Mouse (Mus musculus) E14TG2a.4 (cell line): Measurements from ENCODE around the gene Asic1.
"Not testable (repeated sequence)": the region's sequence is repeated elsewhere in the genome, so short reads cannot be mapped to it uniquely, and the experiment has no call there.

Experiments
- H3K27me3 ChIP-seq: 2 replicates; pipeline ENCODE4 v1.6.1; 2014; ENCODE audit warnings: low read length, control low read depth; ENCODE audit not compliant: insufficient read depth
- H3K36me3 ChIP-seq: 2 replicates; pipeline ENCODE4 v1.6.1; 2014; ENCODE audit warnings: low read length, control low read depth; ENCODE audit not compliant: insufficient read depth
- H3K4me1 ChIP-seq: replicated peaks from 2 replicates; pipeline ENCODE4 v1.6.1; 2014; ENCODE audit warnings: low read depth, low read length, control low read depth
- H3K4me3 ChIP-seq: replicated peaks from 2 replicates; pipeline ENCODE4 v1.5.1; 2014; ENCODE audit warnings: mild to moderate bottlenecking, low read length
- H3K9me3 ChIP-seq: 2 replicates; pipeline ENCODE4 v1.6.1; 2014; ENCODE audit warnings: low read length, control low read depth
- CTCF ChIP-seq: conservative IDR thresholded peaks from 2 replicates; pipeline ENCODE4 v1.5.1; 2014; ENCODE audit warnings: low read length
- NANOG ChIP-seq: IDR thresholded peaks from 2 replicates; pipeline ENCODE4 v1.6.1; 2014; ENCODE audit warnings: borderline replicate concordance, low read length, mixed read lengths
- POU5F1 ChIP-seq: IDR thresholded peaks from 2 replicates; pipeline ENCODE4 v1.6.1; 2014; ENCODE audit warnings: low read length, borderline replicate concordance

Asic1 gene

GRCm38 (mm10) chr15:99725341-99726155 is 55.4 kb downstream of the Asic1 start, which contains the start of gene Cox14:
Gene Cox14 (plus strand): TSS chr15:99725618.
- Histone ChIP-seq H3K36me3 (peaks cover 11% of the 10 kb centered on the region), H3K4me1 (peaks cover 61% of the 10 kb centered on the region), H3K9me3 (no peaks in the 10 kb centered on the region), H3K27me3 (peaks cover 5% of the 10 kb centered on the region; the same call in 1 of the 2 replicates), H3K4me3 (peak within 1 kb of the TSS; percentile 92)
- TF ChIP-seq CTCF (peak; percentile 92), NANOG (no peak), POU5F1 (no peak)

- Histone ChIP-seq H3K9me3 (no peaks in the 10 kb centered on the region), H3K4me3 (peak overlapping the region; percentile 92), H3K27me3 (0 out of 2 replicates have a peak, but pooled peaks cover 5% of the 10 kb centered on the region), H3K4me1 (peaks cover 63% of the 10 kb centered on the region), H3K36me3 (peaks cover 11% of the 10 kb centered on the region)
- TF ChIP-seq POU5F1 (no peak), CTCF (no peak), NANOG (no peak)
These were observed 56.4 kb downstream of the Asic1 start for GRCm38 (mm10) chr15:99726549-99726948.

GRCm38 (mm10) chr15:99727039-99727438 is 56.9 kb downstream of the Asic1 start:
- peaks cover 63% of the 10 kb centered on the region for H3K4me1 ChIP-seq
- not testable (repeated sequence) for H3K9me3 ChIP-seq, H3K27me3 ChIP-seq, H3K4me3 ChIP-seq
- H3K36me3 ChIP-seq = peaks cover 12% of the 10 kb centered on the region

GRCm38 (mm10) chr15:99727525-99727924 is 57.4 kb downstream of the Asic1 start:
- Histone ChIP-seq H3K4me1 (peaks cover 62% of the 10 kb centered on the region), H3K27me3 (0 out of 2 replicates have a peak, but pooled peaks cover under 1% of the 10 kb centered on the region), H3K4me3 (no peak overlapping the region), H3K9me3 (no peaks in the 10 kb centered on the region), H3K36me3 (peaks cover 17% of the 10 kb centered on the region)
- TF ChIP-seq POU5F1 = no peak
- no peak for TF ChIP-seq NANOG
- no peak for TF ChIP-seq CTCF

- TF ChIP-seq POU5F1 = no peak
- no peak for TF ChIP-seq CTCF
- no peak for TF ChIP-seq NANOG
These were observed 58.0 kb downstream of the Asic1 start for GRCm38 (mm10) chr15:99728211-99728610.

GRCm38 (mm10) chr15:99729056-99729783 is 59.1 kb downstream of the Asic1 start:
- H3K9me3 ChIP-seq = no peaks in the 10 kb centered on the region
- peaks cover 27% of the 10 kb centered on the region for H3K36me3 ChIP-seq
- TF ChIP-seq CTCF (peak; percentile 25; the same call in 1 of the 2 replicates), NANOG (no peak), POU5F1 (no peak)
- H3K4me1 ChIP-seq = peaks cover 45% of the 10 kb centered on the region
- H3K27me3 ChIP-seq = no peaks in the 10 kb centered on the region
- no peak overlapping the region for H3K4me3 ChIP-seq

More at GRCm38 (mm10) chr15:99728211-99728610, 58.0 kb downstream of the Asic1 start:
- Histone ChIP-seq H3K27me3 (no peaks in the 10 kb centered on the region), H3K9me3 (no peaks in the 10 kb centered on the region), H3K4me3 (no peak overlapping the region), H3K4me1 (peaks cover 55% of the 10 kb centered on the region), H3K36me3 (peaks cover 21% of the 10 kb centered on the region)

GRCm38 (mm10) chr15:99731167-99731566 is 61.0 kb downstream of the Asic1 start:
- H3K4me1 ChIP-seq = peaks cover 37% of the 10 kb centered on the region

GRCm38 (mm10) chr15:99731678-99732077 is 61.5 kb downstream of the Asic1 start:
- peaks cover 52% of the 10 kb centered on the region for H3K36me3 ChIP-seq
- H3K27me3 ChIP-seq = no peaks in the 10 kb centered on the region
- H3K9me3 ChIP-seq = no peaks in the 10 kb centered on the region
- H3K4me3 ChIP-seq = no peak overlapping the region
- peaks cover 32% of the 10 kb centered on the region for H3K4me1 ChIP-seq
- TF ChIP-seq NANOG = no peak
- no peak for TF ChIP-seq CTCF
- TF ChIP-seq POU5F1 = no peak

More at GRCm38 (mm10) chr15:99731167-99731566, 61.0 kb downstream of the Asic1 start:
- H3K9me3 ChIP-seq = no peaks in the 10 kb centered on the region
- H3K4me3 ChIP-seq = no peak overlapping the region
- H3K27me3 ChIP-seq = no peaks in the 10 kb centered on the region
- TF ChIP-seq CTCF (no peak), POU5F1 (no peak), NANOG (no peak)
- H3K36me3 ChIP-seq = peaks cover 47% of the 10 kb centered on the region

GRCm38 (mm10) chr15:99733186-99733585 is 63.0 kb downstream of the Asic1 start:
- Histone ChIP-seq H3K4me3 (no peak overlapping the region), H3K9me3 (no peaks in the 10 kb centered on the region), H3K27me3 (no peaks in the 10 kb centered on the region), H3K4me1 (peaks cover 19% of the 10 kb centered on the region), H3K36me3 (peaks cover 57% of the 10 kb centered on the region)
- TF ChIP-seq POU5F1 (no peak), NANOG (no peak), CTCF (no peak)
